ENCODE assay signal across 26 mouse cellular contexts in the genomic region with DNA sequence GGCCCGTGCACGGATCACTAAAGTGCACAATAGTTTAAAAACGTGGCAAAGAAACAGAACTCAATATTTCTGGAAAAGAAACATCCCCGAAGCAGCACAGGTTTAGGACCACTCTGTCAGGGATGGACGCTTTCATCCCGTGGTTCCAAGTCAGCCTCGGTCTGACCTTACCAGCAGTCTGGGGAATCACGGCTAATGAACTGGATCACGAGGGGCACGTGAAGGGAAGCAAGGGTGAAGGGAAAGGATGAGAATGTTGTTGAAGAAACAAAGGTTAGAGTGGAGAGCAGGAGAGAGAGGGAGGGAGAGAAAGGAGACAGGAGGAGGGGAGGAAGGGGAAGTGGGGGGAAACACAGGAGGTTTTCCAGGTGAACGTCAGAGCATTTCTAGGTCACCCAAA. TPM values are rescaled to one million over a fixed set of nuclear protein-coding genes. Genes with fewer than 3 reads are reported as not detected.
A peak's percentile ranks its signal among the peaks of the same experiment; 100 is the strongest.
DNase-seq lines count a peak whose midpoint lies in the region; TF ChIP-seq lines count a peak whose summit lies in the region.
"Had no signal": no experiment of that assay in that cellular context is flagged by ENCODE, and none has a peak within 500 bp of the region (broad histone marks: within the 10 kb centered on the region; RNA-seq: fewer than 3 reads in every experiment).

No protein-coding gene starts in this region.

- TF ChIP-seq POLR2A in kidney, adult 2 months (IDR thresholded peaks at IDR 0.05; ENCODE audit: low read depth, low read length): no peak
- TF ChIP-seq POLR2A in embryonic fibroblast, embryonic 13.5 days (IDR thresholded peaks at IDR 0.05; ENCODE audit: low read depth, low read length): no peak

- DNase-seq in heart, embryonic 10.5 days (ENCODE audit: low spot score): no peak
- no peak for DNase-seq in heart, adult 8-10 months (ENCODE audit: low spot score)
- peak; percentile 40 for DNase-seq in kidney, adult 2 months
- DNase-seq in kidney, adult 11 months: no peak
- peak; percentile 33 to 60 for DNase-seq in kidney, postnatal 25 days
- no peak for DNase-seq in kidney, adult 18-20 months
- DNase-seq: adrenal gland, adult 8-10 months; adrenal gland, postnatal 14 days; adrenal gland, postnatal 36 days; B cell, adult 2 months; cerebellum, adult 11-12 months; cerebellum, adult 2 months; cerebellum, adult 9-10 months; cerebellum, postnatal 10 days; cerebellum, postnatal 25 days had no signal

- no peak for TF ChIP-seq CTCF in kidney, adult 2 months (conservative IDR thresholded peaks at IDR 0.05; ENCODE audit: insufficient read depth, insufficient read length, low read depth, low read length)
- TF ChIP-seq CTCF in embryonic fibroblast, embryonic 13.5 days (IDR thresholded peaks at IDR 0.05; ENCODE audit: borderline replicate concordance, insufficient read depth, low read length): no peak

- no peaks in the 10 kb centered on the region for H3K9me3 ChIP-seq in heart, embryonic 10.5 days
- H3K9me3 ChIP-seq: embryonic facial prominence, embryonic 10.5 days; embryonic facial prominence, embryonic 12.5 days; forebrain, embryonic 10.5 days; forebrain, embryonic 12.5 days; G1E had no signal

- H3K36me3 ChIP-seq in heart, embryonic 10.5 days: no peaks in the 10 kb centered on the region
- H3K36me3 ChIP-seq in kidney, adult 2 months (ENCODE audit: control insufficient read depth, insufficient read depth, low read length): no peaks in the 10 kb centered on the region
- H3K36me3 ChIP-seq: embryonic facial prominence, embryonic 10.5 days; embryonic facial prominence, embryonic 12.5 days; forebrain, embryonic 10.5 days; forebrain, embryonic 12.5 days; G1E had no signal

- H3K4me1 ChIP-seq in heart, embryonic 10.5 days: peaks cover 46% of the 10 kb centered on the region
- peaks cover 12% of the 10 kb centered on the region; the same call in 1 of the 2 replicates for H3K4me1 ChIP-seq in kidney, adult 2 months (ENCODE audit: control insufficient read depth, insufficient read depth, low read length)
- H3K4me1 ChIP-seq in embryonic fibroblast, embryonic 13.5 days (ENCODE audit: control insufficient read depth, insufficient read depth, low read length): no peaks in the 10 kb centered on the region; the same call in none of the 2 replicates

- 85% methylated on average over 11 of the region's 11 CpGs for WGBS in heart, embryonic 10.5 days
- 50% methylated on average over 11 of the region's 11 CpGs for WGBS in kidney, adult 2 months

- no peaks in the 10 kb centered on the region for H3K27me3 ChIP-seq in heart, embryonic 10.5 days (ENCODE audit: insufficient read depth, poor library complexity, severe bottlenecking)
- no peaks in the 10 kb centered on the region for H3K27me3 ChIP-seq in kidney, adult 2 months (replicated peaks; ENCODE audit: control insufficient read depth, insufficient read depth, low read length)
- H3K27me3 ChIP-seq: CH12.LX; embryonic facial prominence, embryonic 12.5 days; Patski had no signal

- peak overlapping the region; percentile 59 for H3K27ac ChIP-seq in heart, embryonic 10.5 days
- no peak overlapping the region for H3K27ac ChIP-seq in kidney, adult 2 months (ENCODE audit: insufficient read depth, low read depth, low read length)
- H3K27ac ChIP-seq in embryonic fibroblast, embryonic 13.5 days (ENCODE audit: insufficient read depth, low read length): peak overlapping the region; percentile 79; the same call in 1 of the 2 replicates
- H3K27ac ChIP-seq: embryonic facial prominence, embryonic 10.5 days; forebrain, embryonic 10.5 days; forebrain, embryonic 12.5 days had no signal

- no peak overlapping the region for H3K4me3 ChIP-seq in heart, embryonic 10.5 days
- H3K4me3 ChIP-seq in kidney, adult 2 months (ENCODE audit: insufficient read depth, low read depth, low read length): no peak overlapping the region
- no peak overlapping the region for H3K4me3 ChIP-seq in embryonic fibroblast, embryonic 13.5 days (ENCODE audit: insufficient read depth, low read length)
- H3K4me3 ChIP-seq: embryonic facial prominence, embryonic 10.5 days; embryonic facial prominence, embryonic 12.5 days; erythroblast, embryonic 14.5 days; forebrain, embryonic 10.5 days; forebrain, embryonic 12.5 days had no signal

RNA-seq across cellular contexts. Expression of a gene that starts 58.4 kb away (rescaled TPM):
- polyA plus RNA-seq in heart, embryonic 10.5 days (2016; fragmentation: Nextera tagmentation; extraction: Ambion mirVana): 3.1 and 3.4 TPM in 2 replicates
- total RNA-seq in heart, adult 8-10 months (2022): 10 to 100 TPM; 16.7 to 21.8 (median 19.0) TPM
- 6.1 and 6.3 TPM in 2 replicates for polyA plus RNA-seq in kidney, adult 2 months (2012; rRNA removed)
- polyA plus RNA-seq in embryonic fibroblast, embryonic 13.5 days (2011; ENCODE audit: insufficient read length, low read depth, missing spikeins): 8.9 and 12.3 TPM in 2 replicates
- polyA plus RNA-seq: activated CD4-positive, CD25-positive, alpha-beta regulatory T cell, adult 4 months; CD4-positive, CD25-positive, alpha-beta regulatory T cell, adult 4 months; erythroblast, embryonic 14.5 days had no signal

Comparison
In these comparisons a context has a peak if more than half of its experiments do, and no peak if none do; other contexts are left out.
1. DNase-seq: peak in kidney, adult 2 months (single experiment) and kidney, postnatal 25 days (2 of 2); none in heart, embryonic 10.5 days (single experiment), heart, adult 8-10 months (single experiment), kidney, adult 11 months (single experiment) and kidney, adult 18-20 months (single experiment).